Mouse (Mus musculus) left cerebral cortex, postnatal 10 days (tissue): ENCODE results near the gene Tmprss13. TPM values are rescaled to one million over a fixed set of nuclear protein-coding genes. Genes with fewer than 3 reads are reported as not detected.
A peak's percentile ranks its signal among the peaks of the same experiment; 100 is the strongest.

ENCODE experiments used
- DNase-seq, 2 experiments: peaks; one replicate each; pipeline ENCODE4 v3.0.0; 2021 to 2022; ENCODE audit warnings: low spot score in 2 of 2, mixed read lengths in 1 of 2; ENCODE audit errors: extremely low spot score in 1 of 2
- intact Hi-C: fragments of 180-260 bp; cut with DNase I; formaldehyde crosslinking; loops from one replicate; pipeline ENCODE4 v1.15.1; 2025
- total RNA-seq, 2 experiments: library from RNA; stranded (reverse); gene quantifications; 2 replicates each; pipeline ENCODE4 v1.2.3; 2021

Tmprss13 gene
- total RNA-seq, 2 experiments from 2014 or later = not detected

DNA sequence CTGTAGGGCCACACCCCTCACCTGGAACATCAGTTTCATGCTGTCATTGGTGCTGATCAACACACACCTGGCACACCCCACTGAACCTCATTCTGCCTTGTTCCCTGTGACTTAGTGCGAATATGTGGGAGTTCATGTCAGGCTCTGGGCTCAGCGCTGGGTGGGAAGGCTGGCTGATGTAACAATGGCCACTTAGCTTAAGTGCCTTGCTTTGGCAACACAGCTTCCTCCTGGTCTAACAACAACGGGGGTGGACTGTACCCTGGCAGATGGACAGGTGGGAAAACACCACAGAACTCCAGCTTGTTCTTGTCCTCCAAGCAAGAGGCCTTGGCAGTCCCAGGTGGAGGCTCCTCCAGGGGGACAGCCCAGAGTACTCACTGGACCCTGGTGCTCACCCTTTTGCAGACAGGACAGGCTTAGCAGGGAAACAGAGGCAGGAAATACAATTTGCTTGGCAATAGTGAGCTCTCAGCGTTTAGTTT is 3.1 kb downstream of the Tmprss13 start:
- intact Hi-C loops = no loop called here
- no peak for DNase-seq

GRCm38 (mm10) chr9:45326390-45326789 is 7.5 kb downstream of the Tmprss13 start:
- intact Hi-C loops = no loop called here

DNA sequence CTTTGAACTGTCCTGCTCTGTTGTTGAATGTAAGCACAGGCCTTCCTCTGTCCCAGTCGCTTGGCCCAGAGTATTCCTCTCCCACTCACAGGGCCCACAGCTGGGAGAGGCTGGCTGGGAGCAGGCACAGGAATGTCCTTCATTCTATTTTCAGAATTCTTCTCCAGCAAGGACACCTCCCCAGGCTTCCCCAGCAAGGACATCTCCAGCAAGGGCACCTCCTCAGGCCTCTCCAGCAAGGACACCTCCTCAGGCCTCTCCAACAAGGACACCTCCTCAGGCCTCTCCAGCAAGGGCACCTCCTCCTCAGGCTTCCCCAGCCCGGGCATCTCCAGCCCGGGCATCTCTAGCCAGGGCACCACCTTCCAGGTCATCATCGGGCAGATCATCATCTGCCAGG is 9.4 kb downstream of the Tmprss13 start:
- intact Hi-C loops = no loop called here
- no peak for DNase-seq

More at GRCm38 (mm10) chr9:45326390-45326789, 7.5 kb downstream of the Tmprss13 start:
- no peak for DNase-seq

- intact Hi-C loops = no loop called here
Observed at GRCm38 (mm10) chr9:45329577-45329976, 10.7 kb downstream of the Tmprss13 start.

DNA sequence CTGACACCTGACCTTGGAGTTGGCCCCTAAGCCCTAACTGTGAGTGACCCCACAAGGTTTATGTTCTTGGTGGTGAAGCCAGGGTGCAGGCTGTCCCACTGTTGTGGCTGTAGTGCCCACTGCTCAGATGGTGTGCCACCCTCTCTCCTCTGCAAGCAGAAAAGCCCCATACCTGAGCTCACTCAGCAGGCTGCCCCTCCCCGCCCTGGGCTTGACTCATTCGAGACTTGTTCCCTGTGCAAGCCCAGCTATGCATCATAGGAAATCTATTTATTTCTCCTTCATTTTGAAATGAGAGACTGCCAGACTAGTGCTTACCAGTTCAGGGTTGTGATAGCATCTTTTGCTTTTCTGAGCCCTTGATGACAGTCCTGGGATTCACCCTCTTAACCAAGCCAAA is 18.5 kb downstream of the Tmprss13 start:
- DNase-seq = no peak
- intact Hi-C loops = no loop called here

More at GRCm38 (mm10) chr9:45329577-45329976, 10.7 kb downstream of the Tmprss13 start:
- DNase-seq = no peak

DNA sequence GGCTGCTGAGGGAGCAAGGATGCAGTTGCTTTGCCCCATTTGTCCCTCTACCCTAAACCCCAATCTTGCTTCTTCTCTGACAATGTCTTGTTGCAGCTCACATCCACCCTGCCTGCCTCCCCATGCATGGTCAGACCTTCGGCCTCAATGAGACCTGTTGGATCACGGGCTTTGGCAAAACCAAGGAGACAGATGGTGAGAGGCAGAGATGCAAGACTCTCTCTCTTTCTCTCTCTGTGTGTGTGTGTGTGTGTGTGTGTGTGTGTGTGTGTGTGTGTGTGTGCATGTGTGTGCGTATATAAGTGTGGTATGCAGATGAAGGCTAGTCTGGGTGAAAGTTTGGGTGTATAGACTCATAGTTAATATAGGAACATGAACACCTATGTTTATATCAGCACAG is 24.2 kb downstream of the Tmprss13 start:
- intact Hi-C loops = no loop called here
- DNase-seq = no peak

- intact Hi-C loops = loop anchor here (5.0 kb wide), 1 partner anchor 42 kb away; no protein-coding TSS in a partner anchor
- no peak for DNase-seq
Observed at GRCm38 (mm10) chr9:45345516-45345915, 26.6 kb downstream of the Tmprss13 start.

- no peak for DNase-seq
- intact Hi-C loops = loop anchor here (5.0 kb wide), 1 partner anchor 41 kb away; no protein-coding TSS in a partner anchor
Observed at GRCm38 (mm10) chr9:45346276-45346675, 27.4 kb downstream of the Tmprss13 start.

- DNase-seq = no peak
- intact Hi-C loops = loop anchor here (5.0 kb wide), 1 partner anchor 39 kb away; no protein-coding TSS in a partner anchor
Observed at GRCm38 (mm10) chr9:45348560-45348959, 29.7 kb downstream of the Tmprss13 start.

DNA sequence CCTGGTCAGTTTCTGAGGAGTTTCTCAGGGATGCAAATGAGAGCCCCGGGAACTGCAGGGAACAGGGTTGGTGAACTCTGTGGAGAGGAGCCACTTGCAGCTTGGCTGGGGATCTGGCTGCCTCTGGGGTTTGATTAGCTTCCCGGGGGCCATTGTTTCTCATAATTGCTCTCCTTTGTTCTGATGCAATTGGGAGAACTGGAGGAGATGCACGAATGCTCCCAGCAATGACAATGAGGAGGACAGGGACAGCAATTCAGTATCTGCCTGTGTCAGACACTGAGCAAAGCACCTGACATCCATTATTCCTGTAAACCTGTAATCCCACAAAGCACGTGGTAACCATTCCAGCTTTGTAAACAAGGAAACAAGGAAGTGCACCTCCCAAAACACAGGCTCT is 30.3 kb downstream of the Tmprss13 start:
- intact Hi-C loops = loop anchor here (5.0 kb wide), 1 partner anchor 38 kb away; no protein-coding TSS in a partner anchor
- no peak for DNase-seq

GRCm38 (mm10) chr9:45349851-45350250 is 31.0 kb downstream of the Tmprss13 start:
- no peak for DNase-seq
- intact Hi-C loops = loop anchor here (5.0 kb wide), 1 partner anchor 37 kb away; no protein-coding TSS in a partner anchor

DNA sequence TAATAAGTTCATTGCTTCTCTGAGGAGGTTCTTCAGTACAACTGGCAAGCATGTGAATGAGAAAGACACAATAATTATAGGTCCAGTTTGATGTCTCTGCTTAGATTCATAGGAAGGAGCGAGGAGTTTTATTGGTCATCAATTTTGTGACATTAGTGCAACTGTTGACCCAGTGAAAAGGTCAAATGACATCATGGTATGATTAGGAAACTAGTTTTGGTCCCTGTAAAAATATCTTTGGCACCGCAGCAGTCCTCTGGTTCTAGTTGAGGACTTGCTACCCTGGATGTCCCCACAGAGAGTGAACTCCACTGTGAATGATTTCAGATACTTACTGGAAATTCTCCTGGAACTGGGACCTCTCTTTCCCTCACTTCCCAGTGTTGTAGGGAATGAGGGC is 36.3 kb downstream of the Tmprss13 start:
- intact Hi-C loops = no loop called here
- no peak for DNase-seq

DNA sequence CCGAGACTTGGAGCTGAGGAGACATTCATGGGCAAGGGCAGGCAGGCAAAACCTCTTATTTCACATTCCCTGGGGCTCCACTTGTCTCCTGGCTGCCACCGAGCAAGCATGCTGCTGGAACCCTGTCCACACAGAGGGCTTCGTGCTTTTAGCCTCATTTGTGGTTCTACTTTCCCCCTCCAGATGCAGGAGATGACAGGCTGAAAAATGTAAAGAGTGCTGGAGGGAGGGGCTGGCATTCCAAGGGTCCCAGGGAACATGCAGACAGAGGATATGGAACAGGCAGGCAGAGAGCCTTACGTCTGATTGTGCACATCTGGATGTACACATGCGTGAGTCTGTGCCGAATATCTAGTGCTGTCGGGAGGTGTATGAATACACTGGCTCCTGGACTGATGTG is 39.5 kb downstream of the Tmprss13 start:
- DNase-seq = no peak
- intact Hi-C loops = no loop called here

DNA sequence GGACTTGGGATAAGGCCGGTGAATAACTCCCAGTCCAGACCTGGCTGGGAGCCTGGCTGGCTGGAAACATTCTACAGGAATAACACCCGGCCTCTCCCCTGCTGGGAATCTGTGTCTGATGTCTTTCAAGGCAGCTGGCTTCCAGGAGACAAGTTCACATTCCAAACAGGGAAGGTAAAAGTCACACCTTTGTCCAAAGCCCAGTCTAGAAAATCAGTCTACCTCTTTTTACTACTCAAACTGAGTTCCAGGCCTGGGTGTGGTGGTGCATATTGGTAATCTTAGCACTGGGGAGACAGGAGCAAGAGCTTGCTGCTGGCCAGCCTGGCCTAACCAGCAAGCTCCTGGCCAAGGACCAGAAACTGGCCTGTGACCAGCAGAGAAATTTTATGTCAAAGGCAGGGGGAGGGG is 43.2 kb downstream of the Tmprss13 start:
- DNase-seq = peak in 1 of 2 experiments; percentile 66
- intact Hi-C loops = no loop called here

DNA sequence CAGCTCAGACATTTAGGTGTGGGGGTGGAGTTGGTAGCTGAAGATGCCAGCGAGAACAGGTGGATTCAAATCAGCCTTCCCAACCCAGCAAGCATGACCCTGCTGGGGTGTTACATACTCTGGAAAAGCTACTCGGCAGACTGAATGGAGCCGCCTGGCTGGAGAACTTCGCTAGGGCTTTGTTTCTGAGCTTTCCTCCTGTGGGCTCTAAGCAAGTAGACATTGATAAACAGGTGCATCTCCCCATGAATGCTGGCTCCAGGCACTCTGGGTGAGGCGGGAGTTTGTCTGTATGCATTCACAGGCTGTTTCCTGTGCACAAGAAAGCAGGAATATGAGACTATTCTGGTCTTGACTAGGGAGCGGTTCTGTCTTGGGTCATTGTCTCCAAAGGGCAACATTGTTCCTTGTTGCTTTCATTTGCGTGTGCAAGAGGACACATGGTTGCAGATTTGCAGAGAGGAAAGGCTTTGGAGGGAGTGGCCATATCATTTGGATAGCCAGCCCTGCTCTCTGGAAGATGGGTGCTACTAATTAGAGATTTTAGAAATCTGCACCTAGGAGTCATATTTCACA is 44.8 kb downstream of the Tmprss13 start:
- no peak for DNase-seq
- intact Hi-C loops = no loop called here

GRCm38 (mm10) chr9:45367716-45368115 is 48.8 kb downstream of the Tmprss13 start:
- DNase-seq = no peak
- intact Hi-C loops = no loop called here

DNA sequence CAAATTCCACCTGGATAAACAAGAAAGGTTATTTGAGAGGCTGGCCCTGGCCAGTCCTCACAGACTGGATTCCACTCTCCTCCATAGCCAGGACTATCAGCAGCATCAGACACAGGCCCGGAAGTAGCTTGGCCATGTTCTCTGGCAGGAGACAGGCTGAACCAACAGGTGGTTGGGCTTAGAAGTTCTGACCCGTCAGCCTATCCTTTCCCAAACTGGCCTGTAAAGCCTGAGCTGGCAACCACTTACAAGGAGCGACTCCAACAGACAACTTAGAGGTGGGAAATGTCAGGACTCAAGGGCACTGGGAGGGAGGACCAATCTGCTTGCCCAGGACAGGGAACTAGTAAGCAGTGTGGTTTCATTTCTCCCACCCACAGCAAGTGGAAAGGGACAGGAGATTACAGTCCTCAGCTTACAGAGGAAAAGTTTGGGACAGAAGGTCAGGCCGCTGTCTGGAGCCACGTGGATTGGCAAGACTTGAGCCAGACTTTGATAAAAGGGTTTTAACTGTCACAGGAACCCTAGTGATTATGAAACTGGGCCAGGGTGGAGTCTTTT is 49.5 kb downstream of the Tmprss13 start:
- DNase-seq = no peak
- intact Hi-C loops = no loop called here

GRCm38 (mm10) chr9:45370117-45370561 is 51.2 kb downstream of the Tmprss13 start, which contains the start of gene Fxyd6:
TSS of gene Fxyd6 (plus strand) at chr9:45370185.
- intact Hi-C loops = no loop called here
- peak in 1 of 2 experiments; percentile 80 for DNase-seq

DNA sequence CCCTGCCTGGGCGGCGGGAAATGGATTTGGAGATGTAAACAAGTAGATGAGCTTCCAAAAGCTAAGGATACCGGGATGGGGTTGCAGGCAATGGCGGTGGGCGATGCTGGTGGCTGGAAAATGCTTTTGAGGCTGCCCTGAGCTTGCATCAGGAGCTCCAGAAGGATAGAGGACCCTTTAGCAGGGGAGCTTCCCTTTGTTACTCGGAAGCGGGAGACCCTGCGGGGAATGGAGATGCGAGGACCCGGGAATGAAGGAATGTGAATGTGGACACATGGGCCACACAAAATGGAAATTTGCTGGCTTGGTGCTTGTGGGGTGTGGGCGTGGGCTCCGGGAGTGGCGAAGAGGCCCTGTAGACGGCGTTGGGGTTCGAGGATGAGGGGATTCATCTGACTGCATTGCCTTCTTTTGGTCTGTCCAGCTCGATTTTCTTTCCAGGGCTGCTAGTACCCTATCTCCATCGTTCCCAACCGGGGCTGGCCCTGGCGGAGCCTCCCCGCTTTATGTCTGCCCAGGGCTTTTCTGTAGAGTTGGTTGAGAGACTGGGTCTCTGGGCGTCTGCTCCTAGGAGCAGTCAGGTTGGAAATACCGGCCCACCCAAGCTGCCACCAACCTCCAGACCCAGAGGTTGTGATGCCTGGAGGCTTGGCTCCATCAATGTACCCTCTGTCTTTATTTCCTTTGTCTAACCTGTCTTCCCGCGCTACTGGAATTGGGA is 51.9 kb downstream of the Tmprss13 start:
- no peak for DNase-seq
- intact Hi-C loops = no loop called here

GRCm38 (mm10) chr9:45371337-45371707 is 52.4 kb downstream of the Tmprss13 start:
- peak in 1 of 2 experiments; percentile 43 for DNase-seq
- intact Hi-C loops = no loop called here
